Mouse (Mus musculus) forebrain, embryonic 14.5 days (tissue): Measurements from ENCODE around the gene Cmip. TPM values are rescaled to one million over a fixed set of nuclear protein-coding genes. Genes with fewer than 3 reads are reported as not detected.

ENCODE experiments used
- ATAC-seq: fragments of 200-750 bp; cut with Nextera tagmentation; 2 replicates; pipeline ENCODE4 v1.8.0; 2017; ENCODE audit warnings: mild to moderate bottlenecking, moderate library complexity
- DNase-seq: peaks from one replicate; pipeline ENCODE4 v3.0.0-alpha.2; 2015; ENCODE audit warnings: low spot score
- H3K27ac ChIP-seq: fragments of 300-500 bp; sonication (generic); 2 replicates; pipeline ENCODE4 v1.5.1; 2014; ENCODE audit warnings: low read depth, mild to moderate bottlenecking, control low read depth, low read length, moderate library complexity
- H3K27me3 ChIP-seq: fragments of 300-500 bp; sonication (generic); replicated peaks from 2 replicates; pipeline ENCODE4 v1.6.1; 2014; ENCODE audit warnings: low read length, control low read depth, mixed read lengths; ENCODE audit not compliant: control insufficient read depth, insufficient read depth
- H3K36me3 ChIP-seq: fragments of 300-500 bp; sonication (generic); 2 replicates; pipeline ENCODE4 v1.6.1; 2014; ENCODE audit warnings: low read length, control low read depth; ENCODE audit not compliant: control insufficient read depth, insufficient read depth
- H3K4me1 ChIP-seq: fragments of 300-500 bp; sonication (generic); 2 replicates; pipeline ENCODE4 v1.6.1; 2014; ENCODE audit warnings: antibody characterized with exemption, low read length, control low read depth; ENCODE audit not compliant: control insufficient read depth, insufficient read depth
- H3K4me2 ChIP-seq: fragments of 300-500 bp; sonication (generic); 2 replicates; pipeline ENCODE4 v1.6.1; 2014; ENCODE audit warnings: mild to moderate bottlenecking, control low read depth, low read length
- H3K4me3 ChIP-seq: fragments of 300-500 bp; sonication (generic); 2 replicates; pipeline ENCODE4 v1.5.1; 2014; ENCODE audit warnings: low read depth, low read length, control low read depth
- H3K9ac ChIP-seq: fragments of 300-500 bp; sonication (generic); 2 replicates; pipeline ENCODE4 v1.6.1; 2014; ENCODE audit warnings: mild to moderate bottlenecking, low read length, control low read depth, moderate library complexity
- H3K9me3 ChIP-seq: fragments of 300-500 bp; sonication (generic); replicated peaks from 2 replicates; pipeline ENCODE4 v1.6.1; 2016; ENCODE audit warnings: low read length, control low read depth, mixed read lengths; ENCODE audit not compliant: control insufficient read depth
- WGBS: fragments of 180-500 bp; shearing (Covaris S2); extraction: QIAGEN DNeasy Blood & Tissue Kit; methylation state at CpG from one replicate; pipeline ENCODE4 v1.1.7; 2014; 5-methylcytosine and 5-hydroxymethylcytosine counted together
- polyA plus RNA-seq: library from polyadenylated mRNA; unstranded; fragments of >200 nt; fragmentation: Nextera tagmentation; extraction: Ambion mirVana; gene quantifications from 2 replicates; pipeline ENCODE4 v1.2.1, GENCODE M21; 2014

Gene Cmip
- polyA plus RNA-seq, 1 experiment from 2014 or later: 57.4 TPM

DNA sequence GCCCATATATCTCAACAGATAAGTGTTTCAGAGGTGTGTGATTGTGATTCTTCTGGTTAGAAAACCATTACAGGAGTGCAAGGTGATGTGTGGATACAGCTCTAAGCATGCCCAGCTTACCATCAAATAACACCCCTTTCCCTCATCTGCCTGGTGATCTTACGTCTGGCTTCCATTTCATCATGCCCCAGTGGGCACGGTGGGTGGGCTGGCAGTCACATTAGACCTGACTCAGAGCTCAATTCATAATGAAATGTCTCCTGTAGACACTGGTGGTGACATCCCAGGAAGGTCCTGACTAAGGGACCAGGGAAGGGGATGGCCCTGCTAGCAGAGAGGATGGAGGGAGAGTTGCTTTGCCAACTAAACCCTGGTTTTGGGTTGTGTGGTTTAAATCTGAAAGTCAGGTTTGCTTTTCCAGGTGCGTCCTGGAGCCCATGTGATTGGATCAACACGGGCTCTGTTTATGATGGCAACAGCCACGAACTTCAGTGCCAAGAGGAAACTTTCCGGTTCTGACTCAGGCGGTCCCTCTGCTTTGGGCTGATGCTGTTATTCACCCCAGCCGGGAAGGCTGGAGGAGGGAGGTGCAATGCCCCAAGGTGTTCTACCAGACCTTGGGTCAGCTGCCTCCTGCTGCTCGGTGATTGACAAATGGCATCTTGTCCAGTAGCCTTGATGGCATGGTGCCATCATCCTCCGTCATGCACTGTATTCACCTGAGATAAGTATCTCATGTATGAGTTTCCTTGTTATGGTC lies 231.6 kb downstream of the Cmip start:
- WGBS: 81% methylated on average over 10 of the region's 10 CpGs

DNA sequence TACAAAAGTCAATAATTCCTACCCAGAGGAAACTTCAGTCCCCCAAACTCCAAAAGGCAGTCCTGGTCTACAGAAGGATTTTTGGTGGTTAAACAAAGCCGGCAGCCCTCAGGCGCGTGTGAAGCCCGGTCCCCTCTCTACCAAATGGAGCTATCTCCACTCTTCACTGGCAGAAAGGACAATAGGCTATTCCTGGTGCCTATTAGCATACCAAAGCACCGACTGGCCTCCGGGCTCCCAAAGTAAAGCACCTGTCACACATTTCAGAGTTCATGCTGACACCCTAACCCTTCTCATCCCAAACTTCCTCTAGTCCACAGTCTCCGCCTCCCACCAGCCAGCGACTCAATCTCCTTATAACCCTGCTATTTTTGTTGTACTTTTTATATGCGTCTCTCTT lies 236.7 kb downstream of the Cmip start:
- H3K4me2 ChIP-seq: no peak overlapping the region
- H3K9me3 ChIP-seq: no peaks in the 10 kb centered on the region
- 12% methylated on average over 9 of the region's 9 CpGs for WGBS

More for the DNA sequence above, 231.6 kb downstream of the Cmip start:
- ATAC-seq (no peak), DNase-seq (no peak)
- H3K4me2 ChIP-seq: no peak overlapping the region
- no peak overlapping the region for H3K4me3 ChIP-seq
- H3K4me1 ChIP-seq: no peaks in the 10 kb centered on the region
- H3K27ac ChIP-seq: no peak overlapping the region
- H3K36me3 ChIP-seq: no peaks in the 10 kb centered on the region
- no peaks in the 10 kb centered on the region for H3K9me3 ChIP-seq
- no peaks in the 10 kb centered on the region for H3K27me3 ChIP-seq
- H3K9ac ChIP-seq: no peak overlapping the region

DNA sequence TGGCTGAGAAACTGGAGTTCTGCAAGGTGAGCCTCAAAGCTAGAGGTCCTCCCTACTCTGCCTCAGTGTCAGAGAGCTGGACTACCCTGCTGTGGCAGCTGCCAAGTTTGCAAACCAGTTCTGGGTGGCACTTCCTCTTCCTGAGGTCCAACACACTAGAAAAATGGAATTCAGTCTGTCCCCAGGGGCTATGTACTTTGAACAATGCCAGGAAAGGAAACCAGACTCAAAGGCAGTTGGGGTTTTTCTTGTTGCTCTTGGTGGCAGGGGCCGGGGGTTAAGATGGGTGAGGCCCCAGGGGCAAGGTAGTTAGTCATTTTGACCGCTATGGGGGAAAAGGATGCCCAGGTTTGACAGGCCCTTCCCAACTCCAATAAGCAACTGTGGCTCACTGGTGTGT lies 238.0 kb downstream of the Cmip start:
- Histone ChIP-seq H3K27me3 (peaks cover 14% of the 10 kb centered on the region), H3K27ac (no peak overlapping the region), H3K9me3 (no peaks in the 10 kb centered on the region), H3K4me3 (no peak overlapping the region), H3K36me3 (no peaks in the 10 kb centered on the region), H3K4me1 (0 out of 2 replicates have a peak, but pooled peaks cover 3% of the 10 kb centered on the region), H3K4me2 (no peak overlapping the region), H3K9ac (no peak overlapping the region)
- DNase-seq (no peak), ATAC-seq (no peak)
- 88% methylated on average over 2 of the region's 2 CpGs for WGBS

More for the DNA sequence above, 236.7 kb downstream of the Cmip start:
- ATAC-seq (no peak), DNase-seq (no peak)
- no peak overlapping the region for H3K4me3 ChIP-seq
- H3K4me1 ChIP-seq: 0 out of 2 replicates have a peak, but pooled peaks cover 3% of the 10 kb centered on the region
- no peak overlapping the region for H3K9ac ChIP-seq
- H3K27me3 ChIP-seq: peaks cover 8% of the 10 kb centered on the region; the same call in 1 of the 2 replicates
- H3K36me3 ChIP-seq: no peaks in the 10 kb centered on the region
- H3K27ac ChIP-seq: no peak overlapping the region

DNA sequence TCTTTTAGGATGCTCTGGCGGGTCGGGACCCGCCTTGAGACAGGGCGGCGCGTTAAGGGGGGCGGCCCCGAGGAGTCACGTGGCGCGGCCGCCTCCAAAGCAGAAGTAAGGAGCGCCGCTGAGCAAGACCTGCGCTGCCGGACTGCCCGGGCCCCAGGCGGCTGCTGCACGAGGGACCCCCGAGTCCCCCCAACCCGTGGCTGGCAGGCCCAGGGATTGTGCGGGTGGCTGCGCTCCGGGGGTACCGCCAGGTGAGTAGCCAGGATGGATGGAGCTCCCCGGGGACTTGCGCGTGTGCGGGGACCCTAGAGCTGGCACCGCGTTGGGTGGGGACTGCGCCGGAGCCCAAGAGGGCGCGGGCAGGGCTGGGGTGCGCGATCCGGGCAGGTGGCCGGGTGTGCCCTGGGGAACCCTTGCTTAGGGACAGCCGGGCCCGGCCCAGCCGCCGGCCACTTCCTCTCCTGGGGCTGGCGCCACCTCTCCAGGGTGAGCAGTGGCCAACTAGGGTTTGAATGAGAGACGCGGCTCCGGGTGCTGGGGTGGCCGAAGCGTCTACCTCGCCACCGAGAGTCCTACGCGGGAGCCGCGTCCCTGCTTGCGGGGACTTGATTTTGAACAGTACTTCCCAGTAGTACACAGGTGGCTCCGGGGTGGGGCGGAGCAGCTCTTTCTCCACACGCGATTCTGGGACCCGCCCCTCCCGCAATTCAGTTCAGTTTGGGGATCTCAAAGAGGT lies 241.5 kb downstream of the Cmip start, which contains the start of gene Plcg2:
Gene Plcg2, plus strand, starts transcription at position 113 of the 736 bp plus-strand sequence.
- Histone ChIP-seq H3K36me3 (no peaks in the 10 kb centered on the region), H3K27me3 (peaks cover 14% of the 10 kb centered on the region), H3K4me2 (peak within 1 kb of the TSS; percentile 100), H3K4me3 (peak within 1 kb of the TSS; percentile 50), H3K9me3 (no peaks in the 10 kb centered on the region), H3K9ac (peak within 1 kb of the TSS; percentile 59), H3K4me1 (0 out of 2 replicates have a peak, but pooled peaks cover 3% of the 10 kb centered on the region), H3K27ac (no peak within 1 kb of the TSS)
- WGBS: under 1% methylated on average over 56 of the region's 62 CpGs
- DNase-seq (peak; percentile 37), ATAC-seq (peak; percentile 48; the same call in 1 of the 2 replicates)

DNA sequence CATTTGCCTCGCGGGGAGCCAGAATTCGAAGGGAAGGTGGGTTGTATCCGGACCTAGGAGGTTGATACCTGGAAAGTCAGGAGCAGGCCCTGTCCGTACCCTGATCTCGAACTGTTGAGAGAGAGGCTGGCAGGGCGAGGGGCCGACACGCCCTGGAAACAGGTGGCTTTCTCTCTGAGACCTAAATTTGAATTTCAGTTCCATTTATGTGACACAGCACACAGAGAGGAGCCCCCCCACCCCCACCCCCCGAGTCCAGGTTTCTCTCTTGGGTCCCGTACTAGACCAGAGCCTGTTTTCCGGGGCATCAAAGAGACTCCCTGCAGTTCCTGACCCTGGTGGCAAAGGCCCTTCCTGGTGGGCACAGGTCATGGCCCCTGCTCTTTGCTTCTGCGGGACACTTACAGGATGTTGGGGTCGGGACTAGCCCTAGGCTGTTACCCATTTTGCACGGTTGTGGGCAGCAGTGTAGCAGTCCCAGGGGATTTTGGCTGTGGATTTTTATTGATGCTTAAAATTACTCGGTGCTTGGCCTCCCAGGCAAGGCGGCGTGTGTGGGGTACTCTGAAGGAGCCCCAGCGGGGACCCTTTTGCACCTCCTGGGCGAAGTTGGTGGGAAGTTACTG lies 242.2 kb downstream of the Cmip start:
- 18% methylated on average over 20 of the region's 20 CpGs for WGBS
- Histone ChIP-seq H3K4me1 (0 out of 2 replicates have a peak, but pooled peaks cover 3% of the 10 kb centered on the region), H3K27ac (no peak overlapping the region), H3K4me2 (peak overlapping the region; percentile 100), H3K9me3 (no peaks in the 10 kb centered on the region), H3K36me3 (no peaks in the 10 kb centered on the region), H3K9ac (no peak overlapping the region), H3K27me3 (peaks cover 14% of the 10 kb centered on the region), H3K4me3 (peak overlapping the region; percentile 50)
- no peak for ATAC-seq
- DNase-seq: no peak

GRCm38 (mm10) chr8:117500232-117500823 lies 243.5 kb downstream of the Cmip start:
- no peak for ATAC-seq
- WGBS: 82% methylated on average over 5 of the region's 5 CpGs
- no peaks in the 10 kb centered on the region for H3K36me3 ChIP-seq
- no peak overlapping the region for H3K4me3 ChIP-seq
- no peak overlapping the region for H3K9ac ChIP-seq
- 0 out of 2 replicates have a peak, but pooled peaks cover 3% of the 10 kb centered on the region for H3K4me1 ChIP-seq
- H3K4me2 ChIP-seq: no peak overlapping the region
- no peak overlapping the region for H3K27ac ChIP-seq
- peaks cover 14% of the 10 kb centered on the region for H3K27me3 ChIP-seq
- DNase-seq: no peak
- no peaks in the 10 kb centered on the region for H3K9me3 ChIP-seq

DNA sequence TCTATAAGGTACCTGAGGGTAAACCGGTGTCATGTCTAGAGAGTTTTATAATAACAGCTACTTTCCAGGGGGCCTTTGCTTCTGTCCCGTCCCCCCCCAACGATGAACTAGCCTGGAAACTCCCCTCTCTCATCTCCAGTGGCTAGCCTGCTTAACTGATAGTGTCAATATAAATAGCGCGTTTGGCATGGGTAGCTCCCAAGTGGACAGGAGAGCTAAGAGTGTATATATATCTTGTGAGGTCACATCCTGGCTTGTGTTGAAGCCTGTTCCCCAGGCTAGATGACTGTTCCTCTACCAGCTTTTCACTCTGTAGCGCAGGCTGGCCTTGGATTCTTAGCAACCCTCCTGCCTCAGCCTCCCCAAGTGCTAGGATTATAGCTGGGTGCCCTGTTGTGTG lies 244.5 kb downstream of the Cmip start:
- peaks cover 14% of the 10 kb centered on the region for H3K27me3 ChIP-seq
- 92% methylated on average over 6 of the region's 6 CpGs for WGBS
- no peak for ATAC-seq
- H3K9ac ChIP-seq: no peak overlapping the region
- H3K4me2 ChIP-seq: no peak overlapping the region
- DNase-seq: no peak
- H3K9me3 ChIP-seq: no peaks in the 10 kb centered on the region
- H3K4me3 ChIP-seq: no peak overlapping the region
- no peaks in the 10 kb centered on the region for H3K36me3 ChIP-seq
- 0 out of 2 replicates have a peak, but pooled peaks cover 3% of the 10 kb centered on the region for H3K4me1 ChIP-seq
- no peak overlapping the region for H3K27ac ChIP-seq

DNA sequence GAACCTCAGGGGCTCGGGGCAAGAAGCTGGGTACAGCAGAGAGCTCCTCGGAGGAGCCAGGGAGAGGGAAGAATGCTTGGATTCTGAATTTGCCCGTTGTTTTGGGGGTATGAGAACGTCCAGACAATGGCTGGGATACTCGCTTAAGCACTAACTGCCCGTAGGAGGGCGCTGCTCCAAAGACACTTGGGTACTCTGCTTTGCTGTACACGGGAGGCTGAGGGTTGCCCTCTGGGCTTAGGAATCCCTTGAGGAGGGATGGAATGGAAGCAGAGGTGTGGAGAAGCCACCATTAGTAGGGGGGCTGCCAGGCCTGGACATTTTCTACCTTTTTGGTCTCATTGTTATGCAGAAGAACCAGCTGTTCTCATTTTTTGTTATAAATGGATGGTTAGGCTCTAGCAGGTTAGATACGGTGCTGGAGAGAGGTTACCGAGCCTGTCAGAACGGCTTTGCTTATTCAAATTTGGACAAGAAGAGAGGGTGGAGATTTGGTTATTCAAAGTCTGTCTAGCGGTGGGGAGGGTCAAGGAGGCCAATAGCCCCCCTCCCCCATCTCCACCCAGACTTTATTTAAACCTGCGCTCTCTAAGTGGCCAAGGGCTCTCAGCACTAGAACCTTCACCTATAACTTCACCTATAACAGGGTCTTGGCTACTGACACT lies 246.7 kb downstream of the Cmip start:
- ATAC-seq (no peak), DNase-seq (no peak)
- Histone ChIP-seq H3K4me1 (no peaks in the 10 kb centered on the region), H3K36me3 (no peaks in the 10 kb centered on the region), H3K4me2 (no peak overlapping the region), H3K27ac (no peak overlapping the region), H3K9me3 (no peaks in the 10 kb centered on the region), H3K9ac (no peak overlapping the region), H3K4me3 (no peak overlapping the region), H3K27me3 (peaks cover 6% of the 10 kb centered on the region)
- 63% methylated on average over 13 of the region's 13 CpGs for WGBS
